Mouse (Mus musculus): ENCODE measurements around the gene Inhbb. TPM values are rescaled to one million over a fixed set of nuclear protein-coding genes. Genes with fewer than 3 reads are reported as not detected.

Gene Inhbb
- polyA plus RNA-seq, 1 experiment from 2014 or later, result 0.42 TPM

GRCm38 (mm10) chr1:119443591-119444350 is 21.7 kb upstream of the Inhbb start:
- Histone ChIP-seq H3K27ac (no peak overlapping the region), H3K9ac (no peak overlapping the region), H3K4me1 (no peaks in the 10 kb centered on the region), H3K9me3 (no peaks in the 10 kb centered on the region), H3K27me3 (no peaks in the 10 kb centered on the region), H3K4me3 (no peak overlapping the region), H3K36me3 (no peaks in the 10 kb centered on the region), H3K4me2 (no peak overlapping the region)
- 83% methylated on average over 21 of the region's 21 CpGs for WGBS
- ATAC-seq (ENCODE audit: insufficient number of reproducible peaks, insufficient read depth, low FRiP score, low TSS enrichment, low read depth), result no peak

- H3K4me2 ChIP-seq, result no peak overlapping the region
- no peak for ATAC-seq (ENCODE audit: insufficient number of reproducible peaks, insufficient read depth, low FRiP score, low TSS enrichment, low read depth)
- WGBS, result 90% methylated on average over 9 of the region's 9 CpGs
- H3K27me3 ChIP-seq, result no peaks in the 10 kb centered on the region
- no peaks in the 10 kb centered on the region for H3K36me3 ChIP-seq
- no peaks in the 10 kb centered on the region for H3K9me3 ChIP-seq
- H3K9ac ChIP-seq, result no peak overlapping the region
- H3K4me3 ChIP-seq, result no peak overlapping the region
- no peaks in the 10 kb centered on the region for H3K4me1 ChIP-seq
- no peak overlapping the region for H3K27ac ChIP-seq
Observed at GRCm38 (mm10) chr1:119442901-119443300, 20.9 kb upstream of the Inhbb start.

- no peak overlapping the region for H3K27ac ChIP-seq
- H3K9ac ChIP-seq, result no peak overlapping the region
- H3K4me1 ChIP-seq, result no peaks in the 10 kb centered on the region
- no peaks in the 10 kb centered on the region for H3K36me3 ChIP-seq
- no peak overlapping the region for H3K4me2 ChIP-seq
- no peak for ATAC-seq (ENCODE audit: insufficient number of reproducible peaks, insufficient read depth, low FRiP score, low TSS enrichment, low read depth)
- no peaks in the 10 kb centered on the region for H3K9me3 ChIP-seq
- no peaks in the 10 kb centered on the region for H3K27me3 ChIP-seq
- 88% methylated on average over 9 of the region's 9 CpGs for WGBS
- no peak overlapping the region for H3K4me3 ChIP-seq
Observed at GRCm38 (mm10) chr1:119438105-119438637, 16.1 kb upstream of the Inhbb start.

GRCm38 (mm10) chr1:119437401-119437800 is 15.4 kb upstream of the Inhbb start:
- Histone ChIP-seq H3K4me3 (no peak overlapping the region), H3K36me3 (no peaks in the 10 kb centered on the region), H3K4me2 (no peak overlapping the region), H3K27ac (no peak overlapping the region), H3K4me1 (no peaks in the 10 kb centered on the region), H3K27me3 (no peaks in the 10 kb centered on the region), H3K9ac (no peak overlapping the region), H3K9me3 (no peaks in the 10 kb centered on the region)
- WGBS, result 64% methylated on average over 6 of the region's 6 CpGs
- ATAC-seq (ENCODE audit: insufficient number of reproducible peaks, insufficient read depth, low FRiP score, low TSS enrichment, low read depth), result no peak

- Histone ChIP-seq H3K27ac (no peak overlapping the region), H3K4me2 (no peak overlapping the region), H3K36me3 (no peaks in the 10 kb centered on the region), H3K9ac (no peak overlapping the region), H3K4me3 (no peak overlapping the region), H3K4me1 (peaks cover 29% of the 10 kb centered on the region), H3K9me3 (no peaks in the 10 kb centered on the region), H3K27me3 (peaks cover 67% of the 10 kb centered on the region)
- 26% methylated on average over 6 of the region's 6 CpGs for WGBS
- no peak for ATAC-seq (ENCODE audit: insufficient number of reproducible peaks, insufficient read depth, low FRiP score, low TSS enrichment, low read depth)
Observed at GRCm38 (mm10) chr1:119424141-119424860, 2.3 kb upstream of the Inhbb start.

GRCm38 (mm10) chr1:119423510-119423909 is 1.5 kb upstream of the Inhbb start:
- Histone ChIP-seq H3K36me3 (no peaks in the 10 kb centered on the region), H3K4me2 (no peak overlapping the region), H3K9ac (no peak overlapping the region), H3K27me3 (peaks cover 75% of the 10 kb centered on the region), H3K4me1 (peaks cover 31% of the 10 kb centered on the region), H3K9me3 (no peaks in the 10 kb centered on the region), H3K27ac (no peak overlapping the region), H3K4me3 (no peak overlapping the region)
- WGBS, result 2% methylated on average over 14 of the region's 14 CpGs
- no peak for ATAC-seq (ENCODE audit: insufficient number of reproducible peaks, insufficient read depth, low FRiP score, low TSS enrichment, low read depth)

- no peaks in the 10 kb centered on the region for H3K36me3 ChIP-seq
- no peak for ATAC-seq (ENCODE audit: insufficient number of reproducible peaks, insufficient read depth, low FRiP score, low TSS enrichment, low read depth)
- peaks cover 36% of the 10 kb centered on the region for H3K4me1 ChIP-seq
- peak overlapping the region; percentile 62 for H3K4me3 ChIP-seq
- under 1% methylated on average over 32 of the region's 32 CpGs for WGBS
- H3K27me3 ChIP-seq, result peaks cover 85% of the 10 kb centered on the region
- H3K4me2 ChIP-seq, result peak overlapping the region; percentile 100
- peak overlapping the region; percentile 71; the same call in 1 of the 2 replicates for H3K9ac ChIP-seq
- no peak overlapping the region for H3K27ac ChIP-seq
- no peaks in the 10 kb centered on the region for H3K9me3 ChIP-seq
Observed at GRCm38 (mm10) chr1:119422460-119423015, 490 bp upstream of the Inhbb start.

- under 1% methylated on average over 43 of the region's 78 CpGs for WGBS
- Histone ChIP-seq H3K27me3 (peaks cover 99% of the 10 kb centered on the region), H3K4me1 (peaks cover 36% of the 10 kb centered on the region), H3K9me3 (no peaks in the 10 kb centered on the region), H3K9ac (peak overlapping the region; percentile 71), H3K27ac (no peak overlapping the region), H3K4me3 (peak overlapping the region; percentile 62), H3K36me3 (no peaks in the 10 kb centered on the region), H3K4me2 (peak overlapping the region; percentile 100)
- ATAC-seq (ENCODE audit: insufficient number of reproducible peaks, insufficient read depth, low FRiP score, low TSS enrichment, low read depth), result peak; percentile 26
Observed at GRCm38 (mm10) chr1:119420984-119421575, 968 bp downstream of the Inhbb start.

GRCm38 (mm10) chr1:119420189-119420983 is 1.7 kb downstream of the Inhbb start:
- ATAC-seq (ENCODE audit: insufficient number of reproducible peaks, insufficient read depth, low FRiP score, low TSS enrichment, low read depth), result no peak
- Histone ChIP-seq H3K27ac (no peak overlapping the region), H3K4me3 (peak overlapping the region; percentile 62), H3K4me2 (peak overlapping the region; percentile 100), H3K4me1 (peaks cover 36% of the 10 kb centered on the region), H3K9me3 (no peaks in the 10 kb centered on the region), H3K9ac (0 out of 2 replicates have a peak overlapping the region, but pooled peaks have one; percentile 21), H3K27me3 (peaks cover 95% of the 10 kb centered on the region), H3K36me3 (no peaks in the 10 kb centered on the region)
- under 1% methylated on average over 72 of the region's 76 CpGs for WGBS

GRCm38 (mm10) chr1:119419151-119420105 is 2.6 kb downstream of the Inhbb start:
- Histone ChIP-seq H3K4me1 (peaks cover 36% of the 10 kb centered on the region), H3K27me3 (peaks cover 92% of the 10 kb centered on the region), H3K36me3 (no peaks in the 10 kb centered on the region), H3K9ac (no peak overlapping the region), H3K27ac (no peak overlapping the region), H3K9me3 (no peaks in the 10 kb centered on the region), H3K4me3 (peak overlapping the region; percentile 62), H3K4me2 (peak overlapping the region; percentile 100)
- no peak for ATAC-seq (ENCODE audit: insufficient number of reproducible peaks, insufficient read depth, low FRiP score, low TSS enrichment, low read depth)
- WGBS, result 3% methylated on average over 29 of the region's 29 CpGs

Data from embryonic facial prominence, embryonic 13.5 days (tissue).